Mouse (Mus musculus) macrophage (primary cell): ENCODE data around the gene Eaf2. TPM values are rescaled to one million over a fixed set of nuclear protein-coding genes. Genes with fewer than 3 reads are reported as not detected.

Source experiments
- H3K27ac ChIP-seq: fragments of 350-480 bp; formaldehyde crosslinking; 2 replicates; pipeline ENCODE4 v1.9.0; 2021
- H3K36me3 ChIP-seq: fragments of 350-480 bp; formaldehyde crosslinking; 2 replicates; pipeline ENCODE4 v1.9.0; 2021; ENCODE audit errors: inconsistent target
- H3K4me3 ChIP-seq: fragments of 350-480 bp; formaldehyde crosslinking; 2 replicates; pipeline ENCODE4 v1.9.0; 2021; ENCODE audit errors: inconsistent target
- H3K79me2 ChIP-seq: fragments of 350-480 bp; formaldehyde crosslinking; 2 replicates; pipeline ENCODE4 v1.9.0; 2021; ENCODE audit errors: inconsistent target
- WGBS: methylation state at CpG from one replicate; pipeline ENCODE4 v1.1.7; 2026; ENCODE audit warnings: inconsistent platforms; ENCODE audit not compliant: missing documents; 5-methylcytosine and 5-hydroxymethylcytosine counted together
- polyA plus RNA-seq: library from polyadenylated mRNA; stranded (reverse); fragments of 250-400 nt; gene quantifications from 3 replicates; pipeline ENCODE4 v1.2.4, GENCODE M21; 2018; ENCODE audit warnings: inconsistent platforms
- total RNA-seq, 78 experiments: library from RNA; depleted of rRNA; stranded (reverse); fragments of 250-400 nt; gene quantifications; 1 replicate in 9 of 78; 2 replicates in 24 of 78; 3 replicates in 43 of 78; 4 replicates in 2 of 78; pipeline ENCODE4 v1.2.4; 2018; ENCODE audit warnings: inconsistent platforms in 56 of 78

Gene Eaf2
- total RNA-seq (2018; cell fraction: chromatin; rRNA removed): under 1 TPM in 9 of 26 experiments, not detected in 17; 0.21 to 0.89 (median 0.55) TPM
- total RNA-seq (2018; cell fraction: cytosol; rRNA removed): under 1 TPM in 10 of 26 experiments, not detected in 16; 0.09 to 0.41 (median 0.17) TPM
- 1 to 10 TPM in 3 of 26 experiments, under 1 TPM in 14, not detected in 9; 0.34 to 1.5 (median 0.72) TPM for total RNA-seq (2018; cell fraction: nucleus; rRNA removed)
- polyA plus RNA-seq: not detected in 3 replicates

DNA sequence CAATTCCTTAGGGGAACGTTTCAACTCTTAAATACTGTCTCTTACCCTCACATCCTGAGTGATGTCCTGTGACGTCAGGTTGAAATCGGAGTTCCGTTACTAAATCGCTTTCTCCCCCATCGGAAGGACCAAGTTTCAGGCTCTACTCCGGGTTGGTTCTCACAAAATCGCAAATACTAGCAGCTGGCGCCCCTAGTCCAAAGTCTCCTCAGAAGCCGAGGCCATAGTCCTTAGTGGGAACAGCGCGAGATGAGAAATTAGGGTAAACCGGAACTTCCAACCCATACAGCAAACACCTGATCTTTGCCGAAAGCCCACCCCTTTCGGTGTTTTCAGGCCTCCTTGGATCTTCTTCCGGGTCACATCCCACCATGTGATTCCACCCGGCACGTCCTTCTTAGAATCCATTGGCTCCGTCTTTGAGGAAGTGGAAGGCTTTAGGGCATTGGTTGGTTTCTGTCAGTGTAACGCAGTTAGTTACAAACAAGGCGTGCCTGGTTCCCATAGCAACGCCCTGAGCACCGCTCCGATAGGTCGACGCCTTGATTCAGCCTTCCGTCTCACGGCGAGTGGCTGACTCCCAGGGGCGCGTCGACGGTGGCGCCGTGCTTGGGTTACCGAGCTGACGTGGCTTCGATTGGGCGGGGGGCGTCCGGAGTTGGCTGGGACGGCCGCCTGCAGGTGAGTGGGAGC lies at the start of gene Eaf2, which contains the start of gene Golgb1:
TSS of gene Eaf2 (minus strand) at position 421 of the 693 bp plus-strand sequence.
TSS of gene Golgb1 (plus strand) at position 558 of the 693 bp plus-strand sequence.
- WGBS: 0% methylated on average over 39 of the region's 43 CpGs
- Histone ChIP-seq H3K4me3 (peak within 1 kb of the TSS; percentile 94), H3K79me2 (peaks cover 63% of the 10 kb centered on the region), H3K36me3 (no peaks in the 10 kb centered on the region), H3K27ac (peak within 1 kb of the TSS; percentile 70)

GRCm38 (mm10) chr16:36924312-36924711 lies 49.5 kb upstream of the Eaf2 start:
- no peaks in the 10 kb centered on the region for H3K79me2 ChIP-seq
- H3K4me3 ChIP-seq: no peak overlapping the region
- WGBS: 93% methylated on average over 8 of the region's 8 CpGs
- no peak overlapping the region for H3K27ac ChIP-seq
- peaks cover 69% of the 10 kb centered on the region for H3K36me3 ChIP-seq

DNA sequence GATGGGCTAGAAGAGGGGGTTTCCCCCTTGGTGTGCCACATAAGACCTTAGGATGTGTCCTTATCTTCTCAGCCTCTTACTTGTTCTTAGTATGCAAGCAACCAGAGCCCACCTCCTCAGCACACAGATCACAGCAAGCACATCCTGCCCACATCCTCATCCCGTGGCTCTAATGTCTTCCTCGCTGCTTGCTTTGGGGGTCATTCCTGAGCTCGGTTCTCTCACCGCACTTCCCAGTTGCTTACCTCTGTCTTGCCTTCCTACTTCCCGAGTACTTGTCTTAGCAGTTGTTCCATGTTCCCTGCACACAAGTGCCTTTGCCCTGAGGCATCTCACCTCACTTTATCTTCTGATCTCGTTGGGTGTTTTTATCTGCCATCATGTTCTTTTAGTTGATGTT lies 47.2 kb upstream of the Eaf2 start:
- no peak overlapping the region for H3K4me3 ChIP-seq
- peaks cover 67% of the 10 kb centered on the region for H3K36me3 ChIP-seq
- no peak overlapping the region for H3K27ac ChIP-seq
- WGBS: 86% methylated on average over 6 of the region's 6 CpGs
- H3K79me2 ChIP-seq: no peaks in the 10 kb centered on the region

DNA sequence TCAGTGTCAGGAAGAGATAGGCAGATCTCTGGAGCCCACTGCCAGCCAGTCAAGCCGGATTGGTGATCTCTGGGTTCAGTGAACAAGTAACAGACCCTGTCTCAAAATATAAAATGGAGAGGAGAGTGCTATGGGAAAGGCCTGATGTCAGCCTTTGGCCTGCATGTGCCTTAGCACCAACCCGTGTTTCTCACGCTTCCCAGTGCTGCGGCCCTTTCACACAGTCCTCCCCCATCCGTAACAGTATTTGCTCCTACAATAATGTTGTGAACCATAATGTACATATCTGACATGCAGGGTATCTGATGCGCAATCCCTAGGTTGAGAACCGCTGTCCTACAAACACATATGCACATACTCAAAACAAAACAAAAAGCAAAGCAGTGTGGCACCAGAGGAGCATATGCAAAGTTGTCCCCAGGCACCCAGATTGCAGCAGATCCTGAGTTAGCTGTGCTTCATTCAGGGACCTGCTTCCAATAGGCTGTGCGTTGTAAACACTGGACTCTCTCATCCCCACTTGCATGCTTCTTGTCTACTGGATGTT lies 46.3 kb upstream of the Eaf2 start:
- Histone ChIP-seq H3K36me3 (peaks cover 67% of the 10 kb centered on the region), H3K4me3 (no peak overlapping the region), H3K27ac (no peak overlapping the region), H3K79me2 (no peaks in the 10 kb centered on the region)
- WGBS: 92% methylated on average over 8 of the region's 8 CpGs

DNA sequence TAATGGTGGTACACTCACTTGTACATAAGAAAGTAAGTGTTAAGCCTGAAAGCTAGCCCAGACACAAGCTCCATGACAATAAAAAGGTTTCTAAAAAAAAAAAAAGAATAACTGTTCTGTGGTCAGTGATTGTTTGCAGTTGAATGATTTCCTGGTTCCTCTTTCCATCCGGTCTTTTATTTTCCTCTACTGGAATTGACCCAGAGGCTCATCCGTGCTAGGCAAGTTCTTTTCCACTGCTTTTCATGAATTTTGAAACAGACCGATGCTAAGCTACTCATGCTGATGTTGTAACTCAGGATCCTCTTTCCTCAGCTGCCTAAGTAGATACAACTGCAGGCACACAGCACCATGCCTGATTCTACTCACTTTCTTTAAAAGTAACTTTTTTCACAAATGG lies 45.6 kb upstream of the Eaf2 start:
- Histone ChIP-seq H3K4me3 (no peak overlapping the region), H3K36me3 (peaks cover 65% of the 10 kb centered on the region), H3K79me2 (no peaks in the 10 kb centered on the region), H3K27ac (no peak overlapping the region)
- WGBS: 8% methylated on average over 3 of the region's 3 CpGs

- 92% methylated on average over 10 of the region's 10 CpGs for WGBS
- no peak overlapping the region for H3K4me3 ChIP-seq
- peaks cover 66% of the 10 kb centered on the region for H3K36me3 ChIP-seq
- H3K79me2 ChIP-seq: no peaks in the 10 kb centered on the region
- H3K27ac ChIP-seq: no peak overlapping the region
These were observed 43.7 kb upstream of the Eaf2 start for GRCm38 (mm10) chr16:36918505-36918904.

DNA sequence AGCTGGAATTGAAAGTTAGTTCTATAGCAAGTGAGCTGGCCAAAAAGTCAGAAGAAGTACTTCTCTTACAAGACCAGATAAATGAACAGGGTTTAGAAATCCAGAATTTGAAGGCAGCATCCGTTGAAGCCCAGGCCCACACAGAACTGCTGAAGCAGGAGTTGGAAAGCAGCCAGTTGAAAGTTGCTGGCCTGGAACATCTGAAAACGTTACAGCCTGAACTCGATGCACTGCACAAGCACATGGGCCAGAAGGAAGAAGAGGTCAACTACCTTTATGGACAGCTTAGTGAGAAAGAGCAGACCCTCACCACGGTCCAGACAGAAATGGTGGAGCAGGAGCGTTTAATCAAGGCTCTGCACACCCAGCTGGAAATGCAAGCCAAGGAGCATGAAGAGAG lies 39.4 kb upstream of the Eaf2 start:
- H3K79me2 ChIP-seq: no peaks in the 10 kb centered on the region
- no peak overlapping the region for H3K27ac ChIP-seq
- H3K4me3 ChIP-seq: no peak overlapping the region
- 88% methylated on average over 5 of the region's 5 CpGs for WGBS
- H3K36me3 ChIP-seq: peaks cover 75% of the 10 kb centered on the region

- WGBS: 92% methylated on average over 13 of the region's 13 CpGs
- no peak overlapping the region for H3K4me3 ChIP-seq
- H3K79me2 ChIP-seq: no peaks in the 10 kb centered on the region
- no peak overlapping the region for H3K27ac ChIP-seq
- peaks cover 76% of the 10 kb centered on the region for H3K36me3 ChIP-seq
These were observed 37.5 kb upstream of the Eaf2 start for GRCm38 (mm10) chr16:36912311-36912710.

DNA sequence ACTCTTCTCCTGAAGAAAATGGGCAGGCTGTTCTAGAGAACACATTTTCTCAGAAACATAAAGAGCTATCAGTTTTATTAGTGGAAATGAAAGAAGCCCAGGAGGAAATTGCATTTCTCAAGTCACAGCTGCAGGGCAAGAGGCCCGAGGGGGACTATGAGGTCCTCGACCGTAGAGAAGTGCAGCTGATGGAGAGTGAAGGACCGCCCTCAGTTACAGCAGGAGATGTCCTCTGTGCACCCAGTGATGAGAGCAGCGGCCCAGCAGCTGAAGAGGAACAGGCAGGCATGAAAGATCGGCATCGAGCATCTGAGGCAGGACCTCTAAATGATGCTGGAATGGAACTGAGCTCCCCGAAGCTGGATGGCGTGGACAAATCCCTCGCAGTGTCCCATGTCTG lies 37.1 kb upstream of the Eaf2 start:
- peaks cover 77% of the 10 kb centered on the region for H3K36me3 ChIP-seq
- WGBS: 81% methylated on average over 10 of the region's 10 CpGs
- H3K79me2 ChIP-seq: no peaks in the 10 kb centered on the region
- no peak overlapping the region for H3K27ac ChIP-seq
- no peak overlapping the region for H3K4me3 ChIP-seq

- Histone ChIP-seq H3K4me3 (no peak overlapping the region), H3K36me3 (peaks cover 84% of the 10 kb centered on the region), H3K79me2 (no peaks in the 10 kb centered on the region), H3K27ac (no peak overlapping the region)
- WGBS: 92% methylated on average over 4 of the region's 5 CpGs
These were observed 28.4 kb upstream of the Eaf2 start for GRCm38 (mm10) chr16:36903156-36903555.

DNA sequence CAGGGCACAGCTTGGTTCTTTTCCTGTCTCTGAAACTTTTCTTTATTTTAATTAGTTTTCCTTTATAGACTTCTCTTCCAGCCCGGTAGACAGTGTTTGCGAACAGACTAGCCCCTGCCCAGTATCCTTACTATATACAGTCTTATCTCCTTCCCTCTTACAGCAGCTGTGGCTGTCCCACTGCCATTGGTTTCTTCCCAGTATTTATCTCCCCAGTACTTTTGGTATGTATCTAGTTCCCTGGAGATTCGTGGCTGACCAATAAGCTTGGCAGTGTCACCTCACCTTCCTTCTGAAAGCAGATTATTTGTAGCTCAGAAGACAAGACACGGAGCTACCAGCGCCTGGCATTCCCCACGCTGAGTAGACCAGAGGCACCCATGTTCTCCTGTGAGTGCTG lies 21.9 kb upstream of the Eaf2 start:
- peaks cover 93% of the 10 kb centered on the region for H3K36me3 ChIP-seq
- 93% methylated on average over 6 of the region's 6 CpGs for WGBS
- no peak overlapping the region for H3K4me3 ChIP-seq
- H3K27ac ChIP-seq: no peak overlapping the region
- no peaks in the 10 kb centered on the region for H3K79me2 ChIP-seq

- peaks cover 87% of the 10 kb centered on the region for H3K36me3 ChIP-seq
- no peak overlapping the region for H3K27ac ChIP-seq
- no peak overlapping the region for H3K4me3 ChIP-seq
- no peaks in the 10 kb centered on the region for H3K79me2 ChIP-seq
- 100% methylated on average over 10 of the region's 10 CpGs for WGBS
These were observed 18.5 kb upstream of the Eaf2 start for GRCm38 (mm10) chr16:36893317-36893716.

DNA sequence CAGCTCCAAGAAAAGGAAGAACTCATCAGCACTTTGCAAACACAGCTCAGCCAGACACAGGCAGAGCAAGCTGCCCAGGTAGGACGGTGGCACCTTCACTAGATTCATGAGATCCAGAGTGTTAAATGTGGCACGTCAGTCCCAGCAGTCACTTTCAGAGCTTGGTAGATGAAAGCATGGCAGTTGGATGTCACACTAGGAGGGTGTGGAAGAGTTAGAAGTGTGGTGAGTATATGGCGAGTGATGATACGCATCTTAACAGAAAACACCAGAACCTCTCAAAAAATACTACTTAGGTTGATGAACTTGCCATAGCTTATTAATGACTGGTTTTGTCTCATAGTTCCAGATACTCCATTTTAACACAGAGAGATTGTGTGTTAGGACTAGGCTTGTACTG lies 16.6 kb upstream of the Eaf2 start:
- Histone ChIP-seq H3K4me3 (no peak overlapping the region), H3K36me3 (peaks cover 85% of the 10 kb centered on the region), H3K27ac (no peak overlapping the region), H3K79me2 (no peaks in the 10 kb centered on the region)
- WGBS: 95% methylated on average over 4 of the region's 4 CpGs

GRCm38 (mm10) chr16:36890559-36890958 lies 15.8 kb upstream of the Eaf2 start:
- WGBS: 100% methylated on average over 3 of the region's 3 CpGs
- Histone ChIP-seq H3K27ac (no peak overlapping the region), H3K4me3 (no peak overlapping the region), H3K36me3 (peaks cover 85% of the 10 kb centered on the region), H3K79me2 (no peaks in the 10 kb centered on the region; the same call in 1 of the 2 replicates)

- Histone ChIP-seq H3K27ac (no peak overlapping the region), H3K4me3 (no peak overlapping the region), H3K79me2 (peaks cover 28% of the 10 kb centered on the region), H3K36me3 (peaks cover 61% of the 10 kb centered on the region)
- WGBS: 96% methylated on average over 5 of the region's 5 CpGs
These were observed 12.7 kb upstream of the Eaf2 start for GRCm38 (mm10) chr16:36887546-36887945.
